Mouse (Mus musculus) liver, embryonic 16.5 days (tissue): Measurements from ENCODE around the gene Sptbn4. TPM values are rescaled to one million over a fixed set of nuclear protein-coding genes. Genes with fewer than 3 reads are reported as not detected.

ENCODE experiments used
- ATAC-seq: fragments of 200-750 bp; cut with Nextera tagmentation; 2 replicates; pipeline ENCODE4 v1.8.0; 2017; ENCODE audit warnings: low read depth, mild to moderate bottlenecking, moderate number of reproducible peaks, moderate library complexity
- H3K27ac ChIP-seq: fragments of 300-500 bp; sonication (generic); 2 replicates; pipeline ENCODE4 v1.5.1; 2014; ENCODE audit warnings: mild to moderate bottlenecking, low read length
- H3K27me3 ChIP-seq: fragments of 300-500 bp; sonication (generic); 2 replicates; pipeline ENCODE4 v1.6.1; 2014; ENCODE audit warnings: low read depth, low read length, mixed read lengths; ENCODE audit not compliant: control insufficient read depth, insufficient read depth
- H3K36me3 ChIP-seq: fragments of 300-500 bp; sonication (generic); 2 replicates; pipeline ENCODE4 v1.6.1; 2014; ENCODE audit warnings: mild to moderate bottlenecking; ENCODE audit not compliant: control insufficient read depth, insufficient read depth
- H3K4me1 ChIP-seq: fragments of 300-500 bp; sonication (generic); 2 replicates; pipeline ENCODE4 v1.6.1; 2014; ENCODE audit warnings: low read depth, low read length, mixed read lengths; ENCODE audit not compliant: control insufficient read depth
- H3K4me2 ChIP-seq: fragments of 300-500 bp; sonication (generic); 2 replicates; pipeline ENCODE4 v1.6.1; 2014; ENCODE audit warnings: low read depth, low read length, mixed read lengths
- H3K4me3 ChIP-seq: fragments of 300-500 bp; sonication (generic); 2 replicates; pipeline ENCODE4 v1.5.1; 2014; ENCODE audit warnings: low read depth, mild to moderate bottlenecking, low read length
- H3K9ac ChIP-seq: fragments of 300-500 bp; sonication (generic); 2 replicates; pipeline ENCODE4 v1.6.1; 2014; ENCODE audit warnings: low read depth, low read length
- H3K9me3 ChIP-seq: fragments of 300-500 bp; sonication (generic); replicated peaks from 2 replicates; pipeline ENCODE4 v1.6.1; 2016; ENCODE audit warnings: low read length; ENCODE audit not compliant: control insufficient read depth
- WGBS: fragments of 180-500 bp; shearing (Covaris S2); extraction: QIAGEN DNeasy Blood & Tissue Kit; methylation state at CpG from one replicate; pipeline ENCODE4 v1.1.7; 2014; ENCODE audit not compliant: insufficient replicate concordance; 5-methylcytosine and 5-hydroxymethylcytosine counted together
- polyA plus RNA-seq: library from polyadenylated mRNA; unstranded; fragments of >200 nt; fragmentation: Nextera tagmentation; extraction: Ambion mirVana; gene quantifications from 2 replicates; pipeline ENCODE4 v1.2.1, GENCODE M21; 2015

Gene Sptbn4
- polyA plus RNA-seq, 1 experiment from 2014 or later = 0.02 TPM

DNA sequence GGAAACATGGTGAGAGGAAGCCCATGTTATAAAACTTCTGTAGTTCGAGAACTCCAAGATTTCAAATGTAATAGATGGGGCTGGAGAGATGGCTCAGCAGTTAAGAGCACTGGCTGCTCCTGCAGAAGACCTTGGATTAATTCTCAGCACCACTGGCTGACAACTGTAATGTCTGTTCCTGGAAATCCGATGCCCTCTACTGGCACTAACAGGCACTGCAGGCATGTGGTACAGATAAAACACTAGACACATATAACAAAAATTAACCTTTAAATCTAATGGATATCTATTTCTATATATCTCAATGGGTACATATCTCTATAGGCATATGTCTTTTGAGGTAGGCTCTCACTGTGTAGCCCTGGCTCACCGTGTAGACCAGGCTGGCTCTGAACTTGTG is 133.1 kb downstream of the Sptbn4 start:
- no peak overlapping the region for H3K4me2 ChIP-seq
- peaks cover 3% of the 10 kb centered on the region; the same call in 1 of the 2 replicates for H3K9me3 ChIP-seq
- H3K9ac ChIP-seq = no peak overlapping the region
- H3K36me3 ChIP-seq = no peaks in the 10 kb centered on the region
- no peak for ATAC-seq
- no peak overlapping the region for H3K4me3 ChIP-seq
- H3K4me1 ChIP-seq = no peaks in the 10 kb centered on the region
- H3K27me3 ChIP-seq = peaks cover 18% of the 10 kb centered on the region
- 81% methylated on average over 3 of the region's 3 CpGs for WGBS
- H3K27ac ChIP-seq = no peak overlapping the region

DNA sequence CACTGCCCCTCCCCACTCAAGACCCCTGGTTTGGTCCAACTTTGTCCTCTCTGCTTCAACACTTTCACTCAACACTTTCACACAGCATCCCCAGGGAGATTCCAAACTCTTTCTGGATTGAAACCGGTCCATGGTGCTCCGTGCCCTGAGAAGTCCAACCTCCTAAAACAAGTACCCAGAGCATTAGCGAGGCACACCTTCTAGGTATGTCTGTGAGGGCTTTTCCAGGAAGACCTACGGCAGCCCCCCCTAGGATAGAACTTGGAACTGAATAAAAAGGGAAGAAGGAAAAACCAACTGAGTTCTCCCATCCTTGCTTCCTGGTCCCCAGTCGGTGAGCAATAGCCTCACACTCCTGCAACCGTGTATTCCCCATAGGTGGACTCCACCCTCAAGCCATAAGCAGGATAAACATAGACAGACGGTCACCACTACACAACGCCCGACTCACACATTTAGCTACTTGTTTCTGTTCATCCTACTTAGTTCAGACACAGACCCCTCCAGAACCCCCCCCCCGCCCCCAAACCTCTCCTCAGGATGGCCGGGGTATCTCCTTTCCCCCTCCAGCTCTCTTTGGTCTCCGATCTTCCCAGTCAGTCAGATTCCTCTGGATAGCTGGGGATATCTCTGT is 135.7 kb downstream of the Sptbn4 start:
- no peak overlapping the region for H3K4me3 ChIP-seq
- no peak overlapping the region for H3K4me2 ChIP-seq
- H3K27me3 ChIP-seq = peaks cover 24% of the 10 kb centered on the region
- H3K36me3 ChIP-seq = no peaks in the 10 kb centered on the region
- 65% methylated on average over 12 of the region's 12 CpGs for WGBS
- H3K9ac ChIP-seq = no peak overlapping the region
- H3K27ac ChIP-seq = no peak overlapping the region
- H3K9me3 ChIP-seq = peaks cover 3% of the 10 kb centered on the region; the same call in 1 of the 2 replicates
- H3K4me1 ChIP-seq = no peaks in the 10 kb centered on the region; the same call in 1 of the 2 replicates
- no peak for ATAC-seq

DNA sequence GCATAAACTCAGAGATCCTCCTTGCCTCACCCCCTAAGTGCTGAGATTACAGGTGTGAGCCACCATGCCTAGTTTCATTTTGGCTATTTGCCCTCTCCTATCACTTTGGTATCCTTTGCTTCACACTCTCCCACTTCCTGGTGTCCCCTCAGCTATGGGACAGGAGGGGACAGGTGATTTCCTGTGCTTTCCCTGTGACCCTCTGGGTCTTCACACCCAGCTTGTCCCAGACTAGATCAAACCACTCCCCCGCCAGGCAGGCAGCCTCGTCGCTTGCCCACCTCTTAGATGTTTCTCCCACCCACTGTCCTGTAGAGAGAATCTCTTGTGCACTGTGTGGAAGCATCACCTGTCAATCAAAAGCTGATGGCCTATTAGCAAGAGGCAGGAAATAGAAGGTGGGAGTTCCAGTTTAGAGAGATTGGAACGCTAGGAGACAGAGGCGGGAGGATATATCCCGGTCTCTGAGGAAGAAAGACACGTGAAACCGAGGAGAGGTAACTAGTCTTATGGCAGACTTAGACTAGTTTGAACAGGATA is 136.4 kb downstream of the Sptbn4 start:
- 37% methylated on average over 8 of the region's 8 CpGs for WGBS
- Histone ChIP-seq H3K27me3 (peaks cover 24% of the 10 kb centered on the region), H3K4me2 (no peak overlapping the region)

DNA sequence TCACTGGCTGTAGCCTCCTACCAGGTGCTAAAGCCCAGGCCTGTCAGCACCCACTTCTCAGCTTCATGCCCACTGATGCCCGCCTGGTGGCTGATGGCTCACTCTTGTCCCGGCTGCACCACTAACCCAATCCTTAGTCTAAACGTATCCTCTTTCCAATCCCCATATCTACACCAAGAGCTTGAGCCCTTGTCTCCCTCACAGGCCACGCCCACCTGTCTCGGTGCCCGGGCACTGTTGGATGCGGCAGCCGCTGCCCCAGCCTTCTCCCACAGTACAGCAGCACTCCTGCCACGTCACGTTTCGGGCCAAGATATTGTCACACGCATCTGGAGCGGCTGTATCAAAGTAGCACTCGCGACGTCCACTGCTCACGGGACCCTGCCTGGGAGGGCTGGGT is 137.2 kb downstream of the Sptbn4 start:
- 8% methylated on average over 17 of the region's 17 CpGs for WGBS
- H3K27ac ChIP-seq = no peak overlapping the region
- H3K27me3 ChIP-seq = peaks cover 24% of the 10 kb centered on the region
- no peak for ATAC-seq
- peaks cover 3% of the 10 kb centered on the region; the same call in 1 of the 2 replicates for H3K9me3 ChIP-seq
- H3K4me3 ChIP-seq = 0 out of 2 replicates have a peak overlapping the region, but pooled peaks have one; percentile 6
- no peak overlapping the region for H3K9ac ChIP-seq
- H3K4me1 ChIP-seq = no peaks in the 10 kb centered on the region; the same call in 1 of the 2 replicates
- H3K36me3 ChIP-seq = no peaks in the 10 kb centered on the region
- H3K4me2 ChIP-seq = peak overlapping the region; percentile 32; the same call in 1 of the 2 replicates

More for the DNA sequence above, 136.4 kb downstream of the Sptbn4 start:
- Histone ChIP-seq H3K9ac (no peak overlapping the region), H3K9me3 (peaks cover 3% of the 10 kb centered on the region; the same call in 1 of the 2 replicates), H3K36me3 (no peaks in the 10 kb centered on the region), H3K4me1 (no peaks in the 10 kb centered on the region; the same call in 1 of the 2 replicates), H3K27ac (no peak overlapping the region), H3K4me3 (no peak overlapping the region)
- ATAC-seq = no peak

DNA sequence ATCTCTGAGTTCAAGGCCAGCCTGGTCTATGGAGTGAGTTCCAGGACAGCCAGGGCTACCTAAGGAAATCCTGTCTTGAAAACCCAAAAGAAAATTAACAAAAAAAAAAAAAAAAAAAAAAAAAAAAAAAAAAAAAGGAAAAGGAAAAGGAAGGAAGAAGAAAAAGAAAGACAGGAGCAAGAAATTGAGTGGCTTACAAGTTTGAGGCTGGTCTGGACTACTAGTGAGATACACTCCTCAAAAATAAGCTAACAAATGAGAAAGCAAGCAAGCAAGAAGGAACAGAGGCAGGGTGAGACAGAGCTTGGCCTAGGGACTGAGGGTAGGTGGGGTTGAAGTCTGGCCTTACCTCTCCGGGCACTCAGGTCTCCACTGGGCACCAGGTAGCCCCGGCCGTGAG is 137.7 kb downstream of the Sptbn4 start:
- no peak overlapping the region for H3K4me2 ChIP-seq
- no peak overlapping the region for H3K9ac ChIP-seq
- H3K27ac ChIP-seq = no peak overlapping the region
- H3K36me3 ChIP-seq = no peaks in the 10 kb centered on the region
- H3K27me3 ChIP-seq = peaks cover 24% of the 10 kb centered on the region
- H3K4me3 ChIP-seq = no peak overlapping the region
- WGBS = 47% methylated on average over 3 of the region's 3 CpGs
- no peaks in the 10 kb centered on the region; the same call in 1 of the 2 replicates for H3K4me1 ChIP-seq
- no peak for ATAC-seq
- peaks cover 3% of the 10 kb centered on the region; the same call in 1 of the 2 replicates for H3K9me3 ChIP-seq

DNA sequence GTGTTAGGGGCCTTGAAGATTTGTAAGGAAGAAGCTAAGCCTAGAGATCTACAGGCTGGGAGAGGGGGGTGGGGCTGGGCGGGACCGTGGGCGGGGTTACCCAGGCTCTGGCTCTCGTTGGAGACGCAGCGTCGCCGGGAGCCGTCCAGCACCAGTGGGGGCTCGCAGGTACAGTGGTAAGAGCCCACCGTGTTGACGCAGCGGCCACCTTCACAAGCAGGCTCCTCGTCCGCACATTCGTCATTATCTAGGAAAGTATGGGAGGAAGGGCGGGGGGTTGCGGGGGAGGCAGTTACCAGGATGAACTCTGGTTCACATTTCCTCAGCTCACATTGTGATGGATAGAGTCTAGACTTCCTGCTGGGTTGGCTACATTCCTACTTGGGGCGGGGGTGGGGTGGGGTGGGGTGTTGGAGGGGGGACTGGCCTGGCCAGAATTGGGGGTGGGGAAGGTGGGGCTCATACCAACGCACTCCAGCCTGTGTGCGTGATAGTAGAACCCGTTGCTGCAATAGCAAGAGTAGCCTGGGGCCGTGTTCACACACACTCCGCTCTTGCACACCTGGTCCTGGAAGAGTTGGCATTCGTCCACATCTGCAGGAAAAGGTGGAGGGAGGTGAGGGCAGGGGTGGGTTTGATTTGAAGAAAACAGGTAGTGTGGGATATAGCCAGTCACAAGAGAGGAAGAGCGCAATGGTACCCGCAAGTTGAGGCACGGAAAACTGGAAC is 138.5 kb downstream of the Sptbn4 start:
- Histone ChIP-seq H3K27ac (no peak overlapping the region), H3K4me3 (no peak overlapping the region)

DNA sequence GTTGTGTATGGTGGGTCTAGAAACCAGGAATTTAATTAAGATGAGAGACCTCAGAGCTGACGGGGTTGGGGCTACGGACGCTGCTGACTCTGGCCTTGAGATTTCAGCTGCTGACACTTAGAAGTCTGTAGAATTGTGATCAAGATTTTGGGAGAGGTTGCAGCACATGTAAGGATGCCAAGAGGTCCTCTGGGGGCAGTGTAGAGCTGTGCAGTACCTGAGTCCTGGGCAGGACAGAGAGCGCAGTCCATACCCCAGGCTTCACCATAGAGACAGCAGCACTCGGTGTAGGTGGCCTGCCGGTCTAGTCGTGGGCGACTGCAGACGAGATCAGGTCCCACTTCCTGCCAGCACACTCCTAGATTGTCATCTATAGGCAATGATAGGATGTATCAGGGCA is 139.9 kb downstream of the Sptbn4 start:
- H3K4me2 ChIP-seq = no peak overlapping the region
- H3K9me3 ChIP-seq = no peaks in the 10 kb centered on the region
- H3K4me1 ChIP-seq = no peaks in the 10 kb centered on the region; the same call in 1 of the 2 replicates
- 50% methylated on average over 9 of the region's 9 CpGs for WGBS
- H3K36me3 ChIP-seq = no peaks in the 10 kb centered on the region
- ATAC-seq = no peak
- H3K27me3 ChIP-seq = peaks cover 24% of the 10 kb centered on the region
- H3K9ac ChIP-seq = no peak overlapping the region
- H3K27ac ChIP-seq = no peak overlapping the region
- H3K4me3 ChIP-seq = no peak overlapping the region

More for the DNA sequence above, 138.5 kb downstream of the Sptbn4 start:
- no peaks in the 10 kb centered on the region; the same call in 1 of the 2 replicates for H3K4me1 ChIP-seq
- WGBS = 9% methylated on average over 28 of the region's 28 CpGs
- H3K27me3 ChIP-seq = peaks cover 24% of the 10 kb centered on the region
- H3K9ac ChIP-seq = no peak overlapping the region
- H3K9me3 ChIP-seq = no peaks in the 10 kb centered on the region
- peak overlapping the region; percentile 34; the same call in 1 of the 2 replicates for H3K4me2 ChIP-seq
- H3K36me3 ChIP-seq = no peaks in the 10 kb centered on the region
- no peak for ATAC-seq
